Mouse (Mus musculus) embryonic facial prominence, embryonic 15.5 days (tissue): ENCODE results near the gene Lbhd1. TPM values are rescaled to one million over a fixed set of nuclear protein-coding genes. Genes with fewer than 3 reads are reported as not detected.
A peak's percentile ranks its signal among the peaks of the same experiment; 100 is the strongest.

Source experiments
- ATAC-seq: fragments of 200-750 bp; cut with Nextera tagmentation; 2 replicates; pipeline ENCODE4 v1.8.0; 2017; ENCODE audit warnings: low read depth, moderate TSS enrichment; ENCODE audit not compliant: insufficient number of reproducible peaks, low FRiP score, low TSS enrichment
- H3K27ac ChIP-seq: fragments of 300-500 bp; sonication (generic); replicated peaks from 2 replicates; pipeline ENCODE4 v1.5.1; 2015; ENCODE audit warnings: mild to moderate bottlenecking, inconsistent platforms
- H3K27me3 ChIP-seq: fragments of 300-500 bp; sonication (generic); 2 replicates; pipeline ENCODE4 v1.6.1; 2015; ENCODE audit warnings: inconsistent platforms
- H3K36me3 ChIP-seq: fragments of 300-500 bp; sonication (generic); 2 replicates; pipeline ENCODE4 v1.6.1; 2015; ENCODE audit warnings: mild to moderate bottlenecking, inconsistent platforms
- H3K4me1 ChIP-seq: fragments of 300-500 bp; sonication (generic); 2 replicates; pipeline ENCODE4 v1.6.1; 2015; ENCODE audit warnings: inconsistent platforms
- H3K4me2 ChIP-seq: fragments of 300-500 bp; sonication (generic); replicated peaks from 2 replicates; pipeline ENCODE4 v1.6.1; 2015; ENCODE audit warnings: mild to moderate bottlenecking, inconsistent platforms
- H3K4me3 ChIP-seq: fragments of 300-500 bp; sonication (generic); replicated peaks from 2 replicates; pipeline ENCODE4 v1.5.1; 2015; ENCODE audit warnings: mild to moderate bottlenecking, inconsistent platforms
- H3K9ac ChIP-seq: fragments of 300-500 bp; sonication (generic); 2 replicates; pipeline ENCODE4 v1.6.1; 2015; ENCODE audit warnings: inconsistent platforms
- H3K9me3 ChIP-seq: fragments of 300-500 bp; sonication (generic); replicated peaks from 2 replicates; pipeline ENCODE4 v1.6.1; 2016; ENCODE audit warnings: inconsistent platforms
- WGBS: fragments of 180-500 bp; shearing (Covaris S2); methylation state at CpG from one replicate; pipeline ENCODE4 v1.1.7; 2015; 5-methylcytosine and 5-hydroxymethylcytosine counted together
- microRNA-seq: library from miRNA; unstranded; fragments of <30 nt; microRNA quantifications from one replicate; pipeline ENCODE4, GENCODE M21; 2016; ENCODE audit warnings: borderline number of aligned reads
- polyA plus RNA-seq: library from polyadenylated mRNA; unstranded; fragments of >200 nt; fragmentation: Nextera tagmentation; extraction: Ambion mirVana; gene quantifications from 2 replicates; pipeline ENCODE4 v1.2.1, GENCODE M21; 2015

Lbhd1 gene
- polyA plus RNA-seq, 1 experiment from 2014 or later = 58.7 TPM

- WGBS = 36% methylated on average over 10 of the region's 10 CpGs
- H3K4me1 ChIP-seq = peaks cover 40% of the 10 kb centered on the region
- H3K36me3 ChIP-seq = peaks cover 50% of the 10 kb centered on the region
- peak overlapping the region; percentile 68 for H3K4me3 ChIP-seq
- peak overlapping the region; percentile 61 for H3K4me2 ChIP-seq
- no peaks in the 10 kb centered on the region for H3K9me3 ChIP-seq
- ATAC-seq = 0 out of 2 replicates have a peak, but pooled peaks have one; percentile 2
- H3K27me3 ChIP-seq = no peaks in the 10 kb centered on the region
- peak overlapping the region; percentile 99 for H3K27ac ChIP-seq
- peak overlapping the region; percentile 21; the same call in 1 of the 2 replicates for H3K9ac ChIP-seq
Measured at GRCm38 (mm10) chr19:8941136-8941514, 57.6 kb downstream of the Lbhd1 start.

GRCm38 (mm10) chr19:8941515-8942217, 58.1 kb downstream of the Lbhd1 start, which contains the start of gene Mta2:
Gene Mta2 (plus strand): TSS chr19:8941875.
- no peaks in the 10 kb centered on the region for H3K27me3 ChIP-seq
- peaks cover 40% of the 10 kb centered on the region for H3K4me1 ChIP-seq
- peak within 1 kb of the TSS; percentile 61 for H3K4me2 ChIP-seq
- H3K36me3 ChIP-seq = peaks cover 49% of the 10 kb centered on the region
- H3K9me3 ChIP-seq = no peaks in the 10 kb centered on the region
- ATAC-seq = peak; percentile 92
- H3K9ac ChIP-seq = peak within 1 kb of the TSS; percentile 97
- peak within 1 kb of the TSS; percentile 68 for H3K4me3 ChIP-seq
- H3K27ac ChIP-seq = peak within 1 kb of the TSS; percentile 99
- WGBS = under 1% methylated on average over 64 of the region's 64 CpGs

Small RNAs within 50 kb of the gene (microRNA-seq; reads per million reads assigned to microRNA genes)
- gene Mir5136 = not detected

Other genes with a start within 250 kb of the Lbhd1 start
- gene Chrm1, start 219.9 kb upstream of the Lbhd1 start, polyA plus RNA-seq = 0.76 and 0.83 TPM in 2 replicates
- gene Slc3a2, start 160.4 kb upstream of the Lbhd1 start, polyA plus RNA-seq = 122 and 128 TPM in 2 replicates
- 89.0 and 90.8 TPM in 2 replicates for gene Wdr74, start 147.9 kb upstream of the Lbhd1 start, polyA plus RNA-seq
- 0.70 and 1.2 TPM in 2 replicates for gene 1700092M07Rik, start 143.0 kb upstream of the Lbhd1 start, polyA plus RNA-seq
- 168 and 175 TPM in 2 replicates for gene Stx5a, start 142.3 kb upstream of the Lbhd1 start, polyA plus RNA-seq
- gene Nxf1, start 126.7 kb upstream of the Lbhd1 start, polyA plus RNA-seq = 175 and 192 TPM in 2 replicates
- gene Tmem223, start 112.7 kb upstream of the Lbhd1 start, polyA plus RNA-seq = 172 and 173 TPM in 2 replicates
- 82.8 and 88.3 TPM in 2 replicates for gene Tmem179b, start 109.3 kb upstream of the Lbhd1 start, polyA plus RNA-seq
- 27.3 and 30.0 TPM in 2 replicates for gene Taf6l, start 97.3 kb upstream of the Lbhd1 start, polyA plus RNA-seq
- 153 and 160 TPM in 2 replicates for gene Polr2g, start 85.2 kb upstream of the Lbhd1 start, polyA plus RNA-seq
- gene Zbtb3, start 81.2 kb upstream of the Lbhd1 start, polyA plus RNA-seq = 5.6 and 5.9 TPM in 2 replicates
- 53.0 and 58.4 TPM in 2 replicates for gene Ttc9c, start 64.4 kb upstream of the Lbhd1 start, polyA plus RNA-seq
- gene Hnrnpul2, start 63.7 kb upstream of the Lbhd1 start, polyA plus RNA-seq = 6.0 and 7.1 TPM in 2 replicates
- not detected in 2 replicates for gene AC129217.1, start 54.0 kb upstream of the Lbhd1 start, polyA plus RNA-seq
- 68.8 and 78.0 TPM in 2 replicates for gene Bscl2, start 46.3 kb upstream of the Lbhd1 start, polyA plus RNA-seq
- 5.1 and 7.5 TPM in 2 replicates for gene Gng3, start 44.5 kb upstream of the Lbhd1 start, polyA plus RNA-seq
- 2.0 and 3.5 TPM in 2 replicates for gene Lrrn4cl, start 33.0 kb upstream of the Lbhd1 start, polyA plus RNA-seq
- 177 and 194 TPM in 2 replicates for gene Ubxn1, start 12.2 kb upstream of the Lbhd1 start, polyA plus RNA-seq
- 63.3 and 65.1 TPM in 2 replicates for gene Uqcc3, start 2.8 kb upstream of the Lbhd1 start, polyA plus RNA-seq
- gene Gm49403, start 198 bp downstream of the Lbhd1 start, polyA plus RNA-seq = not detected in 2 replicates
- gene 1810009A15Rik, start 5.1 kb downstream of the Lbhd1 start, polyA plus RNA-seq = 82.8 and 84.2 TPM in 2 replicates
- 0.24 TPM in 1 of 2 replicates, not detected in the other for gene Gm49416, start 5.2 kb downstream of the Lbhd1 start, polyA plus RNA-seq
- gene Ints5, start 9.3 kb downstream of the Lbhd1 start, polyA plus RNA-seq = 42.7 and 45.8 TPM in 2 replicates
- 99.0 and 104 TPM in 2 replicates for gene Ganab, start 14.3 kb downstream of the Lbhd1 start, polyA plus RNA-seq
- gene B3gat3, start 36.6 kb downstream of the Lbhd1 start, polyA plus RNA-seq = 51.5 and 53.3 TPM in 2 replicates
- 4.2 and 4.5 TPM in 2 replicates for gene Rom1, start 45.6 kb downstream of the Lbhd1 start, polyA plus RNA-seq
- gene Eml3, start 45.8 kb downstream of the Lbhd1 start, polyA plus RNA-seq = 41.3 and 43.1 TPM in 2 replicates
- 155 and 156 TPM in 2 replicates for gene Mta2, start 58.1 kb downstream of the Lbhd1 start, polyA plus RNA-seq
- 31.0 and 32.8 TPM in 2 replicates for gene Tut1, start 70.1 kb downstream of the Lbhd1 start, polyA plus RNA-seq
- 443 and 458 TPM in 2 replicates for gene Eef1g, start 83.3 kb downstream of the Lbhd1 start, polyA plus RNA-seq
- 71.9 and 92.4 TPM in 2 replicates for gene Ahnak, start 105.6 kb downstream of the Lbhd1 start, polyA plus RNA-seq
- 1.3 and 1.4 TPM in 2 replicates for gene Scgb1a1, start 204.2 kb downstream of the Lbhd1 start, polyA plus RNA-seq